Mouse (Mus musculus): ENCODE measurements around the gene Pde4a.
"Not testable (repeated sequence)": the region's sequence is repeated elsewhere in the genome, so short reads cannot be mapped to it uniquely, and the experiment has no call there.

Gene Pde4a

DNA sequence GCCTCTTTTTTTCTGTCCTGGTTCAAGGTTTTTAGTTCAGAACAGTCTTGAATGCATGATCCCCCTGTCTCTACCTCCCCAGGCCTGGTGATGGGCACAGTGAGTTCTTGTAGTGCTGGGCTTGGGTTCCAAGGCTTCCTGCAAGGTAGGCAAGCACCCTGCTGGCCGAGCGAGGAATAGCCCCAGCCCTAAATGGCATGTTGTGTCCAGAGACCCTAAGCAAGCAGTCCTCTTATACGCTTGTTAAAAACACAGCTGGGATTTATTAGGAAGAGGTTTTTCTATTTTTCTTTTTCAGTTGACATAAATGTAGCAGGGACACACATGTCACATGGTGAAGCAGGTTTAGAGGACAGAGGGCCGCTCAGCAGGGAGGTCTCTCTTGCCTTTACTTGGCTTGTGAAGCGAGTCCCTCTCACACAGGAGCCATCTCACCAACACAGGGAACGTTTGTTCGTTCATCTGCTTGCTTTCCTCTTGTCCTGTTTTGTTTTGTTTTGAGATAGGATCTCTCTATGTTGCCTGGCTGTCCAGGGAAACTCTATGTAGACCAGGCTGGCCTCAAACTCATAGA, 48.2 kb downstream of the Pde4a start:
- peak; percentile 26; the same call in 1 of the 2 replicates for ATAC-seq (ENCODE audit: insufficient number of reproducible peaks, low FRiP score, low TSS enrichment)

DNA sequence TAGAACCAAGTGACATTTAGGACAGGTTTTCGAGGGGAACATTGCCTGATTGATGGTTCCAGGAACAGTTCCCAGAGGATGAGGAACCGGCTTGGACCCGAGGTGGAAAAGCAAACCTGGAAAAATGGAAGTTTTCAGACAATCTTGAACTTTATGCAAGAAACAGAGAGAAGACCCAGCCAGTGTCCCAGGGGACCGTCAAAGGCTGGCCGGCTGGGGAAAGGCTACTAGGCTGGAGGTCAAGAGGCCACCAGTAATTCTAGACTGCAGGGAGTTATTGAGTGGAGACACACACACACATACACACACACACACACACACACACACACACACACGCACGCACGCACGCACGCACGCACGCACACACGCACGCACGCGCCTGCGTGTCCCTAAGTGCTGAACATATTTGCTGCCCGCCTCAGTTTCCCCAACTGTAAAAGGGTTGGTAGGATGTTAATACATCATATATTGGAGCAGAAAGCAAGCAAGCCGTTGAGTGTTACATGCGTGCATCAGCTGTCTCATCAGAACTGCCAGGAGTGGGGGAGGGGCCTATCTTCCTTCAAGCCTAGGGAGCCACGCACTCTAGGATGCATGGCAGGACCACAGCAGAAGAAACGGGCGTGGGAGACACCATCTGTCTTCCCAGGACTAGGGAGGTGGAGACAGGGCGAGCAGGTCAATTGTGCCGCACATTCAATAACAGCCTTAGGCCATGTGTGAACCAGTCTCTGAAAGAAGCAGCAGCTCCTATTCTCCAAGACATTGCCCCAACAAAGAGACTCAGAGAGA, 50.7 kb downstream of the Pde4a start:
- no peak for ATAC-seq (ENCODE audit: insufficient number of reproducible peaks, low FRiP score, low TSS enrichment)

DNA sequence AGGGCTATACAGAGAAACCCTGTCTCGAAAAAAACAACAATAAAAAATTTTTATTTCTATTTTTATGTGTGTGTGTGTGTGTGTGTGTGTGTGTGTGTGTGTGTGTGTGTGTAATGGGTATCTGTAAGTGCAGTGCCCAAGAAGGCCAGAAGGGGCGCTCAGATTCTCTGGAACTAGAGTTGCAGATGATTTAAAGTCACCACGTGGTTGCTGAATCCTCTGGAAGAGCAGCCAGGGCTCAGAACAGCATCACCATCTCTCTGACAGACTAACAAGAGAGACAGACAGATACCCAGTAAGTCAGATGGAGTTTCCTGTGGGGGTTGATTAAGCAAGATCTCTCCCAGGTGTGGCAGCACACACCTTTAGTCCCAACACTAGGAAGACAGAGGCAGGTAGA, 54.3 kb downstream of the Pde4a start:
- ATAC-seq (ENCODE audit: insufficient number of reproducible peaks, low FRiP score, low TSS enrichment): no peak

DNA sequence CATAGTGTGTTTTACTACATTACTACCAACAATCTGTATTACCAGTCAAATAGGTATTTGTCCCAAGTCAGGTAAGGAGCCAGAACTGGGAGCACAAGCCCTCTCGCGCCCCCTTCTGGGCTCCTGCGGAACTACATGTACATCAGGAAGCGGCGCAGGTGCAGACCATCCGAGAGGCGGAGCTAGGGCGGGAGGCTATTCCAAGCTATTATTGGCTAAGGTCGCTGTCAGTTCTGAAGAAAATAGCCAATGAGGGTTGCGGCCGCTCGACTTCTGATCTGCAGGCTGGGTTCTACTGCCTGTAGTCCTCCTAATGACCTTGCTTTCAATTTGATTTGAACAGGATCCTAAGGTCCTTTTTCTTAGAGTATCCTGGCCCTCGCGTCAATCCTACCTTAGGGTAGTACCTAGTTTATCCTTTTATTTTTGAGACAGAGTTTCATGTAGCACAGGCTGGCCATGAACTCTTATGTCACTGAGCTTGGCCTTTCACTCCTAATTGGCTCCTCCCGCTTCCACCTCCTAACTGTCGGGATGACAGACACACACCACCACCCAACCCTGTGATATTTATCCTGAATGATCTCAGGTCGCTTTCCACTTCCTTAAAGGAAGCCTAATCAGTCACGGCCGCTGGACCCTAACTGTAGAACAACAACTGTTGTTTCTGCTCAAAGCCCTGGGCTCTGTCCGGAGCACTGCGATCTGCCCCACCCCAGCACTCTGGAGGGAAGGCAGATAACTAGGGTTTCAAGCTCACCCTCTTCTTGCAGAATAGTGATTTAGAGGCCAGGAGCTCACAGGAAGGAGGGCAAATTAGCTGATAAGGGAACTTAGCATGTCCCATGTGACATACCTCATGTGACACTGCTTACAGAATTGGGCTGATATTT, 55.2 kb downstream of the Pde4a start:
- peak; percentile 97 for ATAC-seq (ENCODE audit: insufficient number of reproducible peaks, low FRiP score, low TSS enrichment)

DNA sequence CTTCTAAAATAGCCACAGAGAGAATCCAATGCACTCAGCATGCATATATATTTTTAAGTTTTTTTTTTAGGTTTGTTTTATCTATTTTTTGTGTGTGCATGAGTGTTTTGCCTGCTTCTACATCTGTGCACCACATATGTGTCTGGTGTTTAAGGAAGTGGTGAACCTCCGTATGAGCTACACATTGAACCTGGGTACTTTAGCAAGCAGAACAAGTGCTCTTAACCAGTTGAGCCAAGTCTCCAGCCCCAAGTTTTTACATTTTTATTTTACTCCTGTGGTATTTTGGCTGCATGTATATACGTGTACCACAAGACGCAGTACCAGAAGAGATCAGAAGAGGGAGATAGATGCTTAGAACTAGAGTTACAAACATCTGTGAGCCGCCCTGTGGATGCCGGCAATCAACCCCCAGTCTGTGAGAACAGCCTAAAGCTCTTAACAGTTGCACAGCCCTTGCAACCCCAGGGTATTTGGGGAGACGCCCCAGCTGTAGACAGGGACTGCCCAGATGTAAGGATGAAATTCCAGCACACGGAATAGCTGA, 55.9 kb downstream of the Pde4a start:
- ATAC-seq (ENCODE audit: insufficient number of reproducible peaks, low FRiP score, low TSS enrichment): no peak

DNA sequence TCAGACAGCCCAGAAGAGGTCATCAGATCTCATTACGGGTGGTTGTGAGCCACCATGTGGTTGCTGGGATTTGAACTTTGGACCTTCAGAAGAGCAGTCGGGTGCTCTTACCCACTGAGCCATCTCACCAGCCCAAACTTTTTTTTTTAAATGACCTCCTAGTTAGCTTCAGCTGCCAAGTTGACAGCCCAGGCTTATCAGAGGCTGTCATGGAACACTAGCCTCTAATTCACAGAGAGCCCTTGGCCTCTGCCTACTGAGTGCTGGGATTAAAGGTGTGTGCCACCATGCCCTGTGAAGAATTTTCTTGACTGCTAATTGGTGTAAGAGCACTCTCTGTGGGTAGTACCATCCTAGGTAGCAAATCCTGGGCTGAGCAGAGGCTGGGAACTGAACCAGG, 58.0 kb downstream of the Pde4a start:
- ATAC-seq (ENCODE audit: insufficient number of reproducible peaks, low FRiP score, low TSS enrichment): not testable (repeated sequence)

DNA sequence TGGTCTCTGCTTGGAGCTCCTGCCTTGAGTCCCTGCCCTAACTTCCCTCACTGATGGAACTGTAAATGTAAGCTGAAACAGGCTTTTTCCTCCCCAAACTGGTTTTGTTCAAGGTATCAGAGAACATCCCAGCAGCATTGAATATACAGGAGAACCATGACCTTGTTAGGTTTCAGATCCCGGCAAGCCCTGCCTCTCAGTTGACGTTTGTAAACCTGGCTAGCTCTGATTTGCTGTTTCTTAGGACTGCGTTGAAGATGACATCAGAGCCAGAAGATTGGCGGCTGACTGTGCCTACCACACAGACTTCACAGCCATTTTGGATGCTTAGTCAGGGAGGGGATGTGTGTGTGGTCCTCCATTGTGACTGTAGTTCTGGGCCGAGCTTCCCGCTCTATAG, 58.4 kb downstream of the Pde4a start:
- no peak for ATAC-seq (ENCODE audit: insufficient number of reproducible peaks, low FRiP score, low TSS enrichment)

DNA sequence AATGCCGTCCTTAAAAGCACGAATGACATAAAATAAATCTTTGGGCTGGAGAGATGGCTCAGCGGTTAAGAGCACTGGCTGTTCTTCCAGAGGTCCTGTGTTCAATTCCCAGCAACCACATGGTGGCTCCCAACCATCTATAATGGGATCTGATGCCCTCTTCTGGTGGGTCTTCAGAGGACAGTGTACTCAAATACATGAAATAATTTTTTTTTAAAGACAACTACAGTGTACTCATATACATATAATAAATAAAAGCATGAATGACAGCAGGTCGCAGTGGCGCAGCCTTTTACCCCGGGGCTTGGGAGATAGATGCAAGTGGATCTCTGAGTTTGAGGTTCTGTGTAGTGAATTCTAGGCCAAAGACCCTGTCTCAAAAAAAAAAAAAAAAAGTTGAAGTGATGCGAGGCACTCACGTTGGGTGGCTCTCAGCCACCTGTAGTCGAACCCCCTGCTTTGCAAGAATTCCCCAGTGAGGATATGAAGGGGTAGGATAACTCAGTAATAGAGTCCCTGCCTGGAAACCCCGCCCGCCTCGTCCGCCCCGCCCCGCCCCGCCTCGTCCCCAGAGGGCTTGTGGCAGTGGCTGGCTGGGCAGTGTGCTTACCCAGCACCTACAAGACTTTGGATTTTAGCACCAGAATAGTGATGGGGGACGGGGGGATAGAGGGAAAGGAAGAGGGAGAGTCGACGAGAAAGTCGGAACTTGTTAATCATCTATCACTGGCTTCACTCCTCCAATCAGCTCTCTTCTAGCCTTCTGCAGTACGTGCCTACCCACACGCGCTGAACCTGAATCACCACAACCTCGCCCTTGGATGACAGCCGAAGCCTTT, 59.3 kb downstream of the Pde4a start:
- ATAC-seq (ENCODE audit: insufficient number of reproducible peaks, low FRiP score, low TSS enrichment): no peak

DNA sequence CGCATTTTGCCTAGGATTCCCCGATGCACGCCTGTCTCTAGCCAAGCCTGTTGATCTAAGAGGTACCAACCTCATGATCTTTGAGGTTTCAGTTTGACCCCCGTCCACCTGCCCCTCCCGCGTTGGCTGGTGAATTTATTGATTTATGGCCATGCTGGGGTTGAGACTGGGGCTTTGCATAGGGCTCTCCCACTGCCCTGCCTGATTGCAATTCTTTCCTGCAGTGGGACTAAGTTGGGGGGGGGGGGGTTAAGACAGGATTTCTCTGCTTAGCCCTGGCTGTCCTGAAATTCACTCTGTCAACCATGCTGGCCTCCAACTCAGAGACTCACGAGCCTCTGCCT, 59.9 kb downstream of the Pde4a start:
- no peak for ATAC-seq (ENCODE audit: insufficient number of reproducible peaks, low FRiP score, low TSS enrichment)

DNA sequence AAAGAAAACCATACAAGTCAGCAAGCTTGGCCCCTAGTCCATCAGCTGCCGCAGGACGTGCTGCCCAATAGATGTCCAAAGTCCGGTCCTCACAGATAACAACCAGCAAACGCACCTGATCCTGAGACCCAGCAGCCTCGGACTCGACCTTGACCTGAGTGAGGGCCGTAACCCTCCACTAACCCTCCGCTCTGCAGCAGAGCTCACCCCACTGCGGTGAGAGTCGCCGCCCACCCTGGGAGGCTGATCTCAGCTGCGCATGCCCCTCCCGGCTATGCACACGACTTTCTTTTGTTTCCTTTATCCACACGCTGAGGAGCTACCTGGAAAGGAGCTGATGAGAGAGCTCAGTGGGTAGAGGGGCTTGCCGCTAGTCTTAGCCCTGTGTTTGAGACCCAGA, 61.8 kb downstream of the Pde4a start:
- no peak for ATAC-seq (ENCODE audit: insufficient number of reproducible peaks, low FRiP score, low TSS enrichment)

DNA sequence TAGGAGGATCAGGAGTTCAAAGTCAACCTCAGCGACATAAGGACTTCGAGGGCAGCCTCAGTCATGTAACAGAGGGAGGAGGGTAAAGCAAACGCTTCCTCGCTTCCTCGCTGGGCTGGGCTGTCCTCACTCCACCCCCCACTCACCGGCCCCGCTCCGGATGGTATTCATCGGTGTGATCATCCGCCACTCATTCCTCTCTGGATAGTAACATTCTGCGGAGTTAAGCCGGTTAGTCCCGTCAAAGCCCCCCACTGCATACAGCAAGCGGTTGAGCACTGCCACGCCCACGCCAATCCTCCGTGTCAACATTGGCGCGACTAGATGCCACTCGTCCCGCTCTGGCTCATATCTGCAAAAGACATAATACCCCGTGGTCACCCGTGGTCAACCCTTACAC, 66.0 kb downstream of the Pde4a start:
- no peak for ATAC-seq (ENCODE audit: insufficient number of reproducible peaks, low FRiP score, low TSS enrichment)

DNA sequence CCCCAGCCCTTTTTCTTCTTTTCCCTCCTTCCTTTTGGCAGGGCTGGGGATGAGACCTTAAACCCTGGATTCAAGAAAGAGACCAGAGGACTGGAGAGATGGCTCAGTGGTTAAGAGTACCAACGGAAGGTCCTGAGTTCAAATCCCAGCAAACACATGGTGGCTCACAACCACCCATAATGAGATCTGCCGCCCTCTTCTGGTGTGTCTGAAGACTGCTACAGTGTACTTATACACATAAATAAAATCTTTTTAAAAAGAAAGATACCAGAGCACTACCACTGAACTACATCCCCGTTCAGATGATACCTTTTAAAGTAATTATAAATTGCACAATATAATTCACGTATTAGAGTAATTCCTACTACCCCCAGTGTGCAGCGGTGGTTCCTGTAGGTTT, 67.4 kb downstream of the Pde4a start:
- ATAC-seq (ENCODE audit: insufficient number of reproducible peaks, low FRiP score, low TSS enrichment): no peak

DNA sequence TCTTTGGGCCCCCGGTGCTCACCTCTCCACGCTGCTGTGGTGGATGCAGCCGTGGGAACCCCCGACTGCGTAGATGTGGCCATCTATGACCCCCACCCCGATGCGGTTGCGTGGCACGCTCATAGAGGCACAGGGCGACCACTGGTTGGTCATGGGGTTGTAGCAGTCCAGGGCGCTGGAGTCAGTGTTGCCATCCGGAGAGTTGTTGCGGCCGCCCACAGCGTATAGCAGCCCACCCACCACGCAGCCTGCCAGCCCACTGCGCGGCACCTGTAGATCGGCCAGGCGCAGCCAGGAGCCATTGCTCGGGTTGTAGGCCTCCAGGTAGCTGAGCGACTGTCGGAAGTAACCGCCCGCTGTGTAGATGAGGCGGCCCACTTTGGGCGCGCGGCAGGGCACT, 67.9 kb downstream of the Pde4a start:
- ATAC-seq (ENCODE audit: insufficient number of reproducible peaks, low FRiP score, low TSS enrichment): no peak

DNA sequence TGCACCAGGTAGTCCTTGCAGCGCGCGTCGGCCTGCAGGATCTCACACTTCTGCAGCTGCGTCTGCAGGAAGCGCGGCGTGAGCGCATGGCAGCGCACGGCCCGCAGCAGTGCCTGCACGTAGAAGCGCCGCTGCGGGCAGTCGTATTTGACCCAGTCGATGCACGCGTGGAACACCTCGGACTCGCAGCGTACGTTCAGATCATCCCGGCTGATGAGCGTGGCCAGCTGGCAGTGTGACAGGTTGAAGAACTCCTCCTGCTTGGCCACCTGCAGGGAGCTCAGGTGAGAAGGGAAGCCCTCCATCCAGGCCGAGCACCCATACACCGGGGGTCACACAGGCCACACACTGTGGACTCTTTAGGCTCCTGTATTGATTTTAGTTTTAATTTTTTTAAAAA, 68.3 kb downstream of the Pde4a start:
- ATAC-seq (ENCODE audit: insufficient number of reproducible peaks, low FRiP score, low TSS enrichment): no peak

DNA sequence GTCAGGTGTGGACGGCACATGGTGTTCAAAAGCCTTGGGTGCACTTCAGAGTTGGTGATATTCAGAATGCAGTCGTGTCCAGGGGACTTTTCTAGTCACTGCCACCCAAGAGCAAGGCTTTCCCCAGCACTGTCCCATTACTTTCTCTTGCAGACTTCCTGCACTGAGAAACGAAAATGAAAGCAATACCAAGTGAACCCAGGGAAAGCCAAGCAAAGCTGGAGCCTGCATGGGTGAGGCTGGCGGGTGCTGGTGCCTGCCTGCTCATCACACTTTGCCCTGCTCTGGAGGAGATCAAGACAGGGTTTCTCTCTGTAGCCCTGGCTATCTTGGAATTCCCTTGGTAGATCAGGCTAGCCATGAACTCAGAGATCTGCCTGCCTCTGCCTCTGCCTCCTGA, 69.8 kb downstream of the Pde4a start:
- no peak for ATAC-seq (ENCODE audit: insufficient number of reproducible peaks, low FRiP score, low TSS enrichment)

DNA sequence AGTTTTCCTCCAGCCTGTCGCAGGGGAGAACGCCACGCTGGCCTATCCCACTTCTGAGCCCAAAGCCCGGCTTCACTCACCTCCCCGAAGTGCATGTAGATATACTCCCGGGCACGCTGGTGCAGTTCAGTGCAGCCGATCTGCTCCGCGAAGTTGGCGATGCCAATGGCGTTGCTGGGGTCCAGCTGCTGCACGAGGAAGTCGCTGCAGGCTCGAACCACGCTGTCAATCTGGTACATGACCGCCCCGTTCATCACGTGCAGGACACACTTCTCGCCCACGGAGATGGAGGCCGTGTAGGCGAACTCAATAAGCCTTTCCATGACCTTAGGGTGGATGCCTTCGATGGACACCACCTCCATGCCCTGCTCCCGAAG, 71.5 kb downstream of the Pde4a start:
- no peak for ATAC-seq (ENCODE audit: insufficient number of reproducible peaks, low FRiP score, low TSS enrichment)

DNA sequence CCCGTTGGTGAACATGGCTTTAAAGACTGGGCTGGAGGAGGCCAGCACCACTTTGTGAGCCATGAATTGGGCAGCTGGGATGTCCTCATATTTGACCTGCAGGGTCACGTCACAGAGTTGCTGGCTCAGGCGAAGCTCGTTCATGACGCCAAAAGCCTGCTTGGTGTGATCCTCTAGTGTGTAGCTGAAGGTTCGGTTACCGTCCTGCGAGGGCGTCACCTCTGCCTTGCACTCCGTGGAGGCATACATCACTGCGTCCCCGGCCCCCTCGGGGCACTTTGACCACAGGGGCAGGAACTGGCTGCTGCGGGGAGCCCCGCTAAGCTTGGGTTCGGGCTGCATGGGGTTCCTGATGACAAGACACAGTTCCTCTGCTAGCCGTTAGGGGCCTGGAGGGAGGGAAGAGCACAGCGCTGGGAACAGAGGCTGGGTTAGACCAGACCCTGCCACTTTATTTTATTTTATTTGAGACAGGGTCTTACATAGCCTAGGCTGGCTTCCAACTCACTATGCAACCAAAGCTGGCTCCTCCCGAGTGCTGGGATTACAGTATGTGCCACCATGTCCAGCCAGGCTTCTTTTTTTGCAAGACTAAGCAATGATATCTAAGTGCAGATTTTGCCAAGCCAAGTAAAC, 72.0 kb downstream of the Pde4a start:
- no peak; the same call in 1 of the 2 replicates for ATAC-seq (ENCODE audit: insufficient number of reproducible peaks, low FRiP score, low TSS enrichment)

DNA sequence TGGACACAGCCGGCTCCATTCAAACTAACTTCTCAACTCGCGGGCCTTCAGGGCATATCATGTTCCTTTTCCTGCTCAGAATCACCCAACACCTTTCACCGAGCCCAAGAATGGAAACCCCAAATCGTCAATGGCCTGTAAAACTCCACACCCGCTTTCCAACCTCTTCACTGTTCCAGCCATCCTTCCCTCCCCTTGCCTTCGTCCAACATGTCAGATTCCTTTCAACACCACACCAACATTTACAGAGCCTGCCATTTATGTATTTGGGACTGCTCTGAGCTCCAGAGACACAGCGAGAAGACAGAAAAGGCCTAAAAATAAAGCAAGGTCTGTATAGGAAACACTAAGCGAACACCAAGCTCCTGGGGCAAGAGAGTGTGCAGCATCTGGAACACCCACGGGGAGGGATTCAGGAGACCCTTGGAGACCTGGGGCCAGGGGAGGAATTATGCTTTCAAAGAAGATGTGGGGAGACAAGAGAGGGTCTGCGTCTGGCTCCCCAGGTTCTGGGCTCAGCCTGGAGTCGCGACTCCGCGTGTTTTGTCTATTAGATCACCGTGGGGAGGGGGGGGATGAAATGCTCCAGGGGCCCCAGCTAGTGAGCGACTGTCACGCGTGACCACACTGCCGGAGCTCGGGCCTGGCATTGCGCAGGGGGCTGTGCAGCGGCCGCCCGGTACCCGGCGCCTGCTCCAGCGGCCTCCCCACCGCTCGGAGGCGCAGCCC, 72.7 kb downstream of the Pde4a start:
- peak; percentile 23; the same call in 1 of the 2 replicates for ATAC-seq (ENCODE audit: insufficient number of reproducible peaks, low FRiP score, low TSS enrichment)
